Mouse (Mus musculus) brain, embryonic 14.5 days (tissue): Measurements from ENCODE around the gene Col13a1. TPM values are rescaled to one million over a fixed set of nuclear protein-coding genes. Genes with fewer than 3 reads are reported as not detected.
A peak's percentile ranks its signal among the peaks of the same experiment; 100 is the strongest.

Experiments used
- DNase-seq: peaks from one replicate; pipeline ENCODE4 v3.0.0-alpha.2; 2011; ENCODE audit warnings: low read depth
- CTCF ChIP-seq: fragments of 200-500 bp; IDR thresholded peaks from 2 replicates; pipeline ENCODE4 v1.5.1; 2012; ENCODE audit warnings: inconsistent platforms, mild to moderate bottlenecking, moderate library complexity, borderline replicate concordance; ENCODE audit not compliant: insufficient read depth, insufficient read length; ENCODE audit errors: extremely low read depth
- POLR2A ChIP-seq: fragments of 200-500 bp; IDR thresholded peaks from 2 replicates; pipeline ENCODE4 v1.6.1; 2012; ENCODE audit warnings: mild to moderate bottlenecking, inconsistent platforms, borderline replicate concordance; ENCODE audit not compliant: poor library complexity, insufficient read depth, insufficient read length, severe bottlenecking; ENCODE audit errors: extremely low read depth
- polyA plus RNA-seq: library from polyadenylated mRNA; depleted of rRNA; stranded (reverse); fragments of >200 nt; gene quantifications from 2 replicates; pipeline ENCODE4 v1.2.3, GENCODE M21; 2012; rRNA removed

The Col13a1 gene
- polyA plus RNA-seq = 2.1 and 3.2 TPM in 2 replicates

GRCm38 (mm10) chr10:61978866-61979340 lies at the start of gene Col13a1:
Gene Col13a1 (minus strand): TSS chr10:61979108.
- DNase-seq = no peak
- no peak for TF ChIP-seq CTCF
- TF ChIP-seq POLR2A = no peak

- no peak for TF ChIP-seq POLR2A
- TF ChIP-seq CTCF = no peak
- no peak for DNase-seq
These were observed 48.8 kb upstream of the Col13a1 start for GRCm38 (mm10) chr10:62027699-62028098.

GRCm38 (mm10) chr10:62023821-62024551 lies 45.1 kb upstream of the Col13a1 start:
- TF ChIP-seq POLR2A (no peak), CTCF (no peak)

GRCm38 (mm10) chr10:62020068-62020620 lies 41.2 kb upstream of the Col13a1 start:
- TF ChIP-seq POLR2A (no peak), CTCF (no peak)
- DNase-seq = no peak

More at GRCm38 (mm10) chr10:62023821-62024551, 45.1 kb upstream of the Col13a1 start:
- DNase-seq = peak; percentile 79

- TF ChIP-seq POLR2A = no peak
- TF ChIP-seq CTCF = no peak
These were observed 40.6 kb upstream of the Col13a1 start for GRCm38 (mm10) chr10:62019386-62020067.

GRCm38 (mm10) chr10:62016947-62017346 lies 38.0 kb upstream of the Col13a1 start:
- TF ChIP-seq POLR2A = no peak
- no peak for TF ChIP-seq CTCF
- DNase-seq = peak; percentile 57

More at GRCm38 (mm10) chr10:62019386-62020067, 40.6 kb upstream of the Col13a1 start:
- DNase-seq = no peak

GRCm38 (mm10) chr10:62013190-62013589 lies 34.3 kb upstream of the Col13a1 start:
- no peak for DNase-seq
- TF ChIP-seq CTCF (no peak), POLR2A (no peak)

- no peak for DNase-seq
- TF ChIP-seq CTCF (no peak), POLR2A (no peak)
These were observed 33.5 kb upstream of the Col13a1 start for GRCm38 (mm10) chr10:62012371-62012770.

GRCm38 (mm10) chr10:62009981-62010500 lies 31.1 kb upstream of the Col13a1 start:
- TF ChIP-seq CTCF (no peak), POLR2A (no peak)
- no peak for DNase-seq

- DNase-seq = no peak
- TF ChIP-seq CTCF = no peak
- no peak for TF ChIP-seq POLR2A
These were observed 29.1 kb upstream of the Col13a1 start for GRCm38 (mm10) chr10:62007958-62008357.

- peak; percentile 34 for DNase-seq
These were observed 27.5 kb upstream of the Col13a1 start for GRCm38 (mm10) chr10:62006371-62006770.

More at GRCm38 (mm10) chr10:62006371-62006770, 27.5 kb upstream of the Col13a1 start:
- TF ChIP-seq CTCF (no peak), POLR2A (no peak)
